Mouse (Mus musculus) limb, embryonic 14.5 days (tissue): ENCODE measurements around the gene Prr5. TPM values are rescaled to one million over a fixed set of nuclear protein-coding genes. Genes with fewer than 3 reads are reported as not detected.
"Not testable (repeated sequence)": the region's sequence is repeated elsewhere in the genome, so short reads cannot be mapped to it uniquely, and the experiment has no call there.

Experiments
- ATAC-seq: fragments of 200-750 bp; cut with Nextera tagmentation; 2 replicates; pipeline ENCODE4 v1.8.0; 2017; ENCODE audit warnings: low read depth, moderate number of reproducible peaks, moderate TSS enrichment; ENCODE audit not compliant: low FRiP score
- DNase-seq: peaks from one replicate; pipeline ENCODE4 v3.0.0-alpha.2; 2015; ENCODE audit warnings: low spot score
- H3K27ac ChIP-seq: fragments of 300-500 bp; sonication (generic); replicated peaks from 2 replicates; pipeline ENCODE4 v1.5.1; 2014; ENCODE audit warnings: low read depth, mild to moderate bottlenecking, low read length, moderate library complexity, mixed read lengths
- H3K27me3 ChIP-seq: fragments of 300-500 bp; sonication (generic); 2 replicates; pipeline ENCODE4 v1.6.1; 2014; ENCODE audit warnings: low read length, mixed read lengths; ENCODE audit not compliant: control insufficient read depth, insufficient read depth
- H3K36me3 ChIP-seq: fragments of 300-500 bp; sonication (generic); 2 replicates; pipeline ENCODE4 v1.6.1; 2014; ENCODE audit warnings: mild to moderate bottlenecking, low read length, moderate library complexity, mixed read lengths; ENCODE audit not compliant: control insufficient read depth, insufficient read depth
- H3K4me1 ChIP-seq: fragments of 300-500 bp; sonication (generic); 2 replicates; pipeline ENCODE4 v1.6.1; 2014; ENCODE audit warnings: antibody characterized with exemption, low read length, mixed read lengths; ENCODE audit not compliant: control insufficient read depth, insufficient read depth
- H3K4me2 ChIP-seq: fragments of 300-500 bp; sonication (generic); replicated peaks from 2 replicates; pipeline ENCODE4 v1.6.1; 2014; ENCODE audit warnings: low read depth, mild to moderate bottlenecking, low read length, moderate library complexity; ENCODE audit not compliant: severe bottlenecking
- H3K4me3 ChIP-seq: fragments of 300-500 bp; sonication (generic); replicated peaks from 2 replicates; pipeline ENCODE4 v1.5.1; 2014; ENCODE audit warnings: low read length
- H3K9ac ChIP-seq: fragments of 300-500 bp; sonication (generic); 2 replicates; pipeline ENCODE4 v1.6.1; 2014; ENCODE audit warnings: mild to moderate bottlenecking, low read depth, low read length, moderate library complexity; ENCODE audit not compliant: severe bottlenecking
- H3K9me3 ChIP-seq: fragments of 300-500 bp; sonication (generic); 2 replicates; pipeline ENCODE4 v1.6.1; 2016; ENCODE audit warnings: low read length; ENCODE audit not compliant: control insufficient read depth
- POLR2A ChIP-seq: fragments of 200-500 bp; IDR thresholded peaks from 2 replicates; pipeline ENCODE4 v1.8.0; 2012; ENCODE audit warnings: inconsistent platforms, mild to moderate bottlenecking, moderate library complexity, borderline replicate concordance; ENCODE audit not compliant: insufficient read depth, insufficient read length; ENCODE audit errors: extremely low read depth
- WGBS: fragments of 180-500 bp; shearing (Covaris S2); extraction: QIAGEN DNeasy Blood & Tissue Kit; methylation state at CpG from one replicate; pipeline ENCODE4 v1.1.7; 2014; 5-methylcytosine and 5-hydroxymethylcytosine counted together
- polyA plus RNA-seq, 2 experiments: library from polyadenylated mRNA; depleted of rRNA in 1 of 2; stranded (reverse) in 1 of 2; unstranded in 1 of 2; fragments of >200 nt; fragmentation: Nextera tagmentation in 1 of 2; extraction: Ambion mirVana in 1 of 2; gene quantifications; 2 replicates each; pipeline versions ENCODE4 v1.2.1 to v1.2.3; 2012 to 2014

The Prr5 gene
- polyA plus RNA-seq, 2 experiments = 29.7 to 41.4 TPM

DNA sequence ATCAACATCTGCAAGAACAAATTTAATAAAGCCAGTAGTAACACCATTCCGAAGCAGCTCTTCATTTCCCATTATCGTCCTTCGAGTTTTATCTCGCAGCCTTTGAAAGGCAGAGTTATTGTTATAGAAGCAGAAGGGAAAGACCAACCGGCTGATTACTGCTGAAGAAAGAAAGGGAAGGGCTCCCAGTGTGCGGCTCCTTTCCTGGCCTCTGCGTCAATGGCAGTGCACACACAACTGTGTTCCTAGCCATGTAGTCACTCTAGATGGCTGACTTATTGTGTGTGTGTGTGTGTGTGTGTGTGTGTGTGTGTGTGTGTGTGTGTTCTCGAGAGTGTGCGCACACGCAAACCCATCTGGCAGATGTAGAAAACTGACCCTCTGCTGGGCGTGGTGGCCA, 45.7 kb downstream of the Prr5 start:
- TF ChIP-seq POLR2A = no peak
- Histone ChIP-seq H3K9me3 (no peaks in the 10 kb centered on the region), H3K27ac (peak overlapping the region; percentile 59; the same call in 1 of the 2 replicates), H3K27me3 (0 out of 2 replicates have a peak, but pooled peaks cover 4% of the 10 kb centered on the region), H3K36me3 (no peaks in the 10 kb centered on the region), H3K4me2 (peak overlapping the region; percentile 44), H3K9ac (peak overlapping the region; percentile 12), H3K4me1 (peaks cover 15% of the 10 kb centered on the region), H3K4me3 (no peak overlapping the region; the same call in 1 of the 2 replicates)
- 42% methylated on average over 11 of the region's 11 CpGs for WGBS
- ATAC-seq (0 out of 2 replicates have a peak, but pooled peaks have one; percentile 7), DNase-seq (no peak)

GRCm38 (mm10) chr15:84717570-84718270, 48.3 kb downstream of the Prr5 start:
- not testable (repeated sequence) for DNase-seq, H3K36me3 ChIP-seq, H3K4me3 ChIP-seq, H3K27ac ChIP-seq, H3K9me3 ChIP-seq, H3K4me2 ChIP-seq, H3K27me3 ChIP-seq, ATAC-seq, H3K9ac ChIP-seq
- H3K4me1 ChIP-seq = peaks cover 23% of the 10 kb centered on the region
- 61% methylated on average over 6 of the region's 6 CpGs for WGBS

DNA sequence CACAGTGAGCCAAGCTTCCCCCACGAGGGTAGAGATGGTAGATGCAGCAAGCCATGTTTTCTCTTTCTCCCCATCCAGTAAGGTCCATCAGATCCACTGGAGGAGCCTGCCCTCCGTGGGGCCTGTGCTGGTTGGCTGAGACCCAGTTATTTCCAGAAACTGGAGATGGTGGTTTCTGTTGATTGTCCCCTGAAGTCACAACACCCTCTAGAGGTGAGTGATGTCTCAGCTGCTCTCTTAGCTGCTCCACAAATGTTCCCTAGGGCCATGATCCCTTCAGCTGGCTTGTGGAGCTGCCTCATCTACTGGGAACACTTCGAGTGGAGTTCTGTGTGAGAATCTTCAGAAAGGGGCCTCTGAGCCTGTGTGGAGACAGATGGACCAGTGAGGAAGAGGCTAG, 49.4 kb downstream of the Prr5 start:
- Histone ChIP-seq H3K27ac (no peak overlapping the region), H3K36me3 (no peaks in the 10 kb centered on the region), H3K4me2 (no peak overlapping the region), H3K9me3 (no peaks in the 10 kb centered on the region), H3K9ac (no peak overlapping the region), H3K27me3 (0 out of 2 replicates have a peak, but pooled peaks cover 4% of the 10 kb centered on the region), H3K4me3 (no peak overlapping the region), H3K4me1 (peaks cover 23% of the 10 kb centered on the region)
- no peak for DNase-seq
- ATAC-seq = no peak
- 48% methylated on average over 3 of the region's 3 CpGs for WGBS
- no peak for TF ChIP-seq POLR2A

- peak within 1 kb of the TSS; percentile 41 for H3K4me3 ChIP-seq
- H3K9me3 ChIP-seq = no peaks in the 10 kb centered on the region
- peaks cover 16% of the 10 kb centered on the region for H3K4me1 ChIP-seq
- 0 out of 2 replicates have a peak, but pooled peaks cover 4% of the 10 kb centered on the region for H3K27me3 ChIP-seq
- peak; percentile 25; the same call in 1 of the 2 replicates for ATAC-seq
- no peaks in the 10 kb centered on the region for H3K36me3 ChIP-seq
- WGBS = 5% methylated on average over 18 of the region's 24 CpGs
- H3K27ac ChIP-seq = 0 out of 2 replicates have a peak within 1 kb of the TSS, but pooled peaks have one; percentile 19
- no peak for TF ChIP-seq POLR2A
- peak within 1 kb of the TSS; percentile 79 for H3K4me2 ChIP-seq
- H3K9ac ChIP-seq = peak within 1 kb of the TSS; percentile 50
- peak; percentile 40 for DNase-seq
Measured at GRCm38 (mm10) chr15:84719791-84720190, 50.4 kb downstream of the Prr5 start, which contains the start of gene Arhgap8. Arhgap8 (plus strand) TSS chr15:84720052.

DNA sequence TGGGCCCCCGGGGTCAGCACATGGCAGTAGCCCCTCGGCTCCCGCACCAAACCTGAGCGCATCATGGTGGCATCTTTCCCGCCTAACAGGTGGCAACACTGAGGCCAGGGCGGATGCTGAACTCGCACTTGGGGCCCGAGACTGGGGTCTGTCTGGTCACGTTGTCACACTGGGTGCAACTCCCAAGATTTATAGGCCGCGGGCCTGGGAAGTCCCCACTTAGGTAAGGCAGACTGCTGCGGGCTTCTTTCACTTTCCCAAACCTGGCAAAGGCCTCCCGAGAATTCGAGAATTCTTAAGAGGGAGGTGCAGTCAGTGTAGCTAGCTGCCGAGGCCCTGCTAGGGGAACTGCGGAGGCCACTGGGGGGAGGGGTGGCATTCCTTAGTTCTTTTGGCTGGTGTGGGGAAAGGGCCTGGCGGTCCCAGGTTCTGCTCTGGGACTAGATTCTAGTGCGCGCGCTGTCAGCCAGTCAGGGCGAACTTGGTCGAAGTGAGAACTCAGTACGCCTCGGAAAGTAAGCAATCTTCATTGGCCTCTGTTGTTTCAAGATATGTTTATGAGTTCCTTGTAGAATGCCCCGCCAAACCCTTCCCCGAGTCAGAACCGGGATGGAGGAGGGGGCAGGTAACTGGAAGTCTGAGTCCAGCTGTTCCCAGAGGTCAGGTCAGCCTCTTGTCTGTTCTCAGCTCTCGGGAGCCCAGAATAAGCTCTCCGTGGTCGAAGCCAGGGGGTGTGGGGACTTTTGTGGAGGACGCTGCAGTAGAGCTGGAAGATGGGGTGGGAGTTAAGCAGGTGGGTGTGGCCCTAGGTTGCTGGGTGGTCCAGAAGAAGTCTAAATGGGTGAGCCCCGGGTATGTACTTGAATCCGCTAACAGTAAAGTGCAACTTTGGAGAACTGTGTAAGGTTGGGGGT, 51.1 kb downstream of the Prr5 start:
- whole genome bisulfite sequencing = 3% methylated on average over 33 of the region's 33 CpGs
- 0 out of 2 replicates have a peak, but pooled peaks cover 4% of the 10 kb centered on the region for H3K27me3 ChIP-seq
- peak overlapping the region; percentile 41 for H3K4me3 ChIP-seq
- ATAC-seq = peak; percentile 67
- no peaks in the 10 kb centered on the region for H3K9me3 ChIP-seq
- no peaks in the 10 kb centered on the region for H3K36me3 ChIP-seq
- peak overlapping the region; percentile 50 for H3K9ac ChIP-seq
- peaks cover 16% of the 10 kb centered on the region for H3K4me1 ChIP-seq
- peak overlapping the region; percentile 79 for H3K4me2 ChIP-seq
- peak; percentile 62 for DNase-seq
- 0 out of 2 replicates have a peak overlapping the region, but pooled peaks have one; percentile 19 for H3K27ac ChIP-seq
- TF ChIP-seq POLR2A = no peak

- not testable (repeated sequence) for H3K4me2 ChIP-seq, ATAC-seq, H3K27ac ChIP-seq, H3K9ac ChIP-seq, H3K27me3 ChIP-seq, H3K4me3 ChIP-seq, H3K36me3 ChIP-seq, H3K9me3 ChIP-seq, DNase-seq
- peaks cover 19% of the 10 kb centered on the region for H3K4me1 ChIP-seq
- WGBS = 83% methylated on average over 1 of the region's 1 CpGs
Measured at GRCm38 (mm10) chr15:84723656-84724055, 54.2 kb downstream of the Prr5 start.
